Mouse (Mus musculus) adrenal gland, adult 10 weeks (tissue): ENCODE data around the gene Pnma3. TPM values are rescaled to one million over a fixed set of nuclear protein-coding genes. Genes with fewer than 3 reads are reported as not detected.

Experiments used
- polyA plus RNA-seq: library from polyadenylated mRNA; stranded (reverse); fragments of 350-450 nt; fragmentation: Illumina TruSeq; extraction: RNeasy Lipid Tissue Mini Kit (QIAGEN cat#74804); gene quantifications from one replicate; pipeline ENCODE4 v1.2.3, GENCODE M21; 2014; ENCODE audit warnings: low read depth, low replicate concordance

The Pnma3 gene
- 0.23 TPM for polyA plus RNA-seq

GRCm38 (mm10) chrX:73064415-73064793 is at the start of gene Pnma3:
Gene Pnma3, plus strand, starts transcription at chrX:73064787.

DNA sequence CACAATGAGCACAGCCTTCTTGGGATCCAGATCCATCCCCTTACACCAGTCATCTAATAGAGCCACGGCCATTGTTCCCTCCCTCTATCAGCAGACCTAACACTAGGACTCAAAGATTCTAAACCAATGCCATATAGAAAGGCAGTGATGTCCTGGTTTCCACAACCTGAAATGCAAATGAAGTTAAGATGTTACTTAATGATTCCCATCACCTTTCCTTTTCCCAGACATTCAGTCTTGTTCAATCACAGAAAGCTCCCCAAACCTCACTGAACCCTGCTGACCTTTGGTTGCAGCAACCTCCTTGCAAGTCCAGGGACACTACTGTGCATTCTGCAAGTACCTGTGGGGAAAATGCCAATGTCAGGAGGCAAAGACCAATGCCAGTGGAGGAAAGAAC is 27.6 kb upstream of the Pnma3 start, which contains the start of gene Pnma5:
Gene Pnma5, minus strand, starts transcription at position 101 of the 400 bp plus-strand sequence.

GRCm38 (mm10) chrX:73082267-73083055 is 17.9 kb downstream of the Pnma3 start, which contains the start of gene Xlr4a:
Gene Xlr4a, minus strand, starts transcription at chrX:73082478.

GRCm38 (mm10) chrX:73096941-73097508 is 32.4 kb downstream of the Pnma3 start, which contains the start of gene Xlr3a:
Gene Xlr3a, minus strand, starts transcription at chrX:73097095.

DNA sequence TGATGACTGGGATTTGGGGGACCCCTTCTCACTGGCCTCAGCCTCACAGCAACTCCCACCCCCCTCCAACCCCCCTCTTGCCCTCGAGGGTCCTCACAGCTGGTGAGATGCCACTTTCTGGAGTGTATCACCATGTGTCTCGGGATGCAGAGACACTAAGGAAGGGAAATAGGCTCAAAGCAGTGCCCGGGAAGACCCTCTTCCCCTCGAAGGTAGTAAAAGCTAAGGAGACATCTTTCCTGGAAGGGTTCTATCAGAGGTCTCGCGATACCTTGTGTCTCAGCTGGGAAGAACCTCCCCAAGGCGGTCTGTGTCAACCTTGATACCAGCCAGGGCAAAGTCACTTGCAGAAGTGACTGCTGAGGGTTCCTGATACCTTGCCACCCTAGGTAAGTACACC is 52.2 kb downstream of the Pnma3 start, which contains the start of gene Gm14685:
Gene Gm14685, plus strand, starts transcription at position 301 of the 400 bp plus-strand sequence.

Other genes with a start within 250 kb of the Pnma3 start
- gene Gabrq, start 239.6 kb upstream of the Pnma3 start, polyA plus RNA-seq: 2.2 TPM
- 250 TPM for gene Cetn2, start 146.4 kb upstream of the Pnma3 start, polyA plus RNA-seq
- gene Nsdhl, start 146.2 kb upstream of the Pnma3 start, polyA plus RNA-seq: 55.9 TPM
- gene Zfp185, start 77.4 kb upstream of the Pnma3 start, polyA plus RNA-seq: 11.7 TPM
- not detected for gene Pnma5, start 27.7 kb upstream of the Pnma3 start, polyA plus RNA-seq
- 0.58 TPM for gene Xlr4a, start 17.7 kb downstream of the Pnma3 start, polyA plus RNA-seq
- 1.7 TPM for gene Xlr3a, start 32.3 kb downstream of the Pnma3 start, polyA plus RNA-seq
- not detected for gene Gm14685, start 52.3 kb downstream of the Pnma3 start, polyA plus RNA-seq
- gene Xlr5b, start 84.0 kb downstream of the Pnma3 start, polyA plus RNA-seq: not detected
- not detected for gene DXBay18, start 84.7 kb downstream of the Pnma3 start, polyA plus RNA-seq
- gene Spin2d, start 112.2 kb downstream of the Pnma3 start, polyA plus RNA-seq: not detected
- gene Xlr3b, start 127.4 kb downstream of the Pnma3 start, polyA plus RNA-seq: 3.5 TPM
- 1.2 TPM for gene Xlr4b, start 149.5 kb downstream of the Pnma3 start, polyA plus RNA-seq
- 12.1 TPM for gene F8a, start 163.5 kb downstream of the Pnma3 start, polyA plus RNA-seq
- not detected for gene Xlr4c, start 178.3 kb downstream of the Pnma3 start, polyA plus RNA-seq
- gene Xlr3c, start 200.6 kb downstream of the Pnma3 start, polyA plus RNA-seq: not detected
- not detected for gene Xlr5a, start 228.2 kb downstream of the Pnma3 start, polyA plus RNA-seq
- not detected for gene Xlr5c, start 228.2 kb downstream of the Pnma3 start, polyA plus RNA-seq